Mouse (Mus musculus) brain, embryonic 14.5 days (tissue): ENCODE results near the gene AL732309.1. TPM values are rescaled to one million over a fixed set of nuclear protein-coding genes. Genes with fewer than 3 reads are reported as not detected.
A peak's percentile ranks its signal among the peaks of the same experiment; 100 is the strongest.

Experiments
- DNase-seq: peaks from one replicate; pipeline ENCODE4 v3.0.0-alpha.2; 2011; ENCODE audit warnings: low read depth
- CTCF ChIP-seq: fragments of 200-500 bp; IDR thresholded peaks from 2 replicates; pipeline ENCODE4 v1.5.1; 2012; ENCODE audit warnings: inconsistent platforms, mild to moderate bottlenecking, moderate library complexity, borderline replicate concordance; ENCODE audit not compliant: insufficient read depth, insufficient read length; ENCODE audit errors: extremely low read depth
- POLR2A ChIP-seq: fragments of 200-500 bp; IDR thresholded peaks from 2 replicates; pipeline ENCODE4 v1.6.1; 2012; ENCODE audit warnings: mild to moderate bottlenecking, inconsistent platforms, borderline replicate concordance; ENCODE audit not compliant: poor library complexity, insufficient read depth, insufficient read length, severe bottlenecking; ENCODE audit errors: extremely low read depth
- polyA plus RNA-seq: library from polyadenylated mRNA; depleted of rRNA; stranded (reverse); fragments of >200 nt; gene quantifications from 2 replicates; pipeline ENCODE4 v1.2.3, GENCODE M21; 2012

AL732309.1 gene
- polyA plus RNA-seq, 1 experiment: 19.1 TPM

- TF ChIP-seq POLR2A (no peak), CTCF (no peak)
These were observed 3.3 kb downstream of the AL732309.1 start for GRCm38 (mm10) chr2:25243342-25243741.

GRCm38 (mm10) chr2:25242101-25242506 lies 4.6 kb downstream of the AL732309.1 start, which contains the start of the genes Rnf208 and Cysrt1:
Gene Rnf208, plus strand, starts transcription at chr2:25242255.
Gene Cysrt1, minus strand, starts transcription at chr2:25242452.
- peak; percentile 56 for DNase-seq
- TF ChIP-seq POLR2A: peak; percentile 63
- no peak for TF ChIP-seq CTCF

More at GRCm38 (mm10) chr2:25243342-25243741, 3.3 kb downstream of the AL732309.1 start:
- no peak for DNase-seq

GRCm38 (mm10) chr2:25241438-25241775 lies 5.3 kb downstream of the AL732309.1 start:
- TF ChIP-seq CTCF: no peak
- no peak for TF ChIP-seq POLR2A
- DNase-seq: no peak

DNA sequence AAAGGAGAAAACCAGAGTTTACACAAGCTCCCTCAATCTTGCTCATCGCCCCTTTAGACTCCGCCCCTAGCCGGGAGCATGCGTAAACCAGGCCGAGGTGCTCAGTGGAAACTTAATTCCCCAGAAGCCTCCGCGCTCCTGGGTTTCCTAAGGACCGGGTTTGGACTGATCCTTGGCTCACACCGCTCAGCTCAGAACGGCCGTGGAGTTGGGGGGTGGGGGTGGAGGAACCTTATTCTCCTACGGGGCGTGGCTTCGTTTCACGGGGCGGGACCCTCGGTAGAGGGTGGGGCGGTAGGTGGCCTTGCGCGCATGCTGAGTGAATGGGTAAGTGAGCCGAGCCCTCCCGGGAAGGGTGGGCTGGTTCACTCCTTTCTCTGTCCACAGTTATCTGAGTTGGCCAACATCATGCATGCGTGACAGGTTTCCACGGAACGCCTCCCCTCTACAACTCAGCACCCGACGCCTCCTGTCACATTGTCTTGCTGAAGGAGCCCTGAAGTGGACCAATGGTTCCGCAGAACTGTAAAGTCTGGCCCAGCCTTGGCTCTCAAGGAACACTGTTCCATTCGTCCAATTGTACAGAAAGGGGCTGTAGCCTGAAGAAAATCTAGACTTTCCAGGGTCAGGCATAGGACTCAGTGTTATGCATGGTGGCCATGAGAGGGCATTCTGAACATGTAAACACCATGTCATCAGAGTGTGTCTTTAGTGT lies 5.8 kb downstream of the AL732309.1 start:
- peak; percentile 94 for DNase-seq
- TF ChIP-seq CTCF: no peak
- 0 out of 2 replicates have a peak, but pooled peaks have one; percentile 8 for TF ChIP-seq POLR2A

GRCm38 (mm10) chr2:25240310-25240709 lies 6.4 kb downstream of the AL732309.1 start:
- no peak for DNase-seq
- TF ChIP-seq CTCF (no peak), POLR2A (no peak)

DNA sequence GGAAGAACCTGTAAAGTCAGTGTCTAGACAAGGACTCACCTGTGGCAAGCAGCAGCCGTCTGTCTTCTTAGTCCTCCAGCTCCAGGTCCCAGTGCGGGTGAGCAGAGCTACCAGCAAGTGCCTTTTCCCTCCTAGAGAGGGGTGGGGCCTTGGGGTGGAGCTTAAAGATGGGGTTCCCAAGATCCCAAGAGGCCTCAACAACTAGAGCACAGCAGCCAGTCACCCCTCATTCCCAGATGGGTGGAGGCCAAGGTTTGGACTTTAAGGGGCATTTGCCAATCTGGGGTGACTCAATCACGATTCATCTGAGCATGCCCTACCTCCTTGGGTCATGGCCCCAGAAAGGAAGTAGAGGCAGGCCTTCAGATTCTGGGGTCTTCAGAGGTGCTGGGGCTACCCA lies 6.9 kb downstream of the AL732309.1 start:
- TF ChIP-seq POLR2A (no peak), CTCF (no peak)
- no peak for DNase-seq

- no peak for DNase-seq
- TF ChIP-seq CTCF: no peak
- TF ChIP-seq POLR2A: no peak
These were observed 8.6 kb downstream of the AL732309.1 start for GRCm38 (mm10) chr2:25238106-25238505.

- TF ChIP-seq CTCF (no peak), POLR2A (no peak)
These were observed 9.1 kb downstream of the AL732309.1 start for GRCm38 (mm10) chr2:25237522-25237921.

GRCm38 (mm10) chr2:25236614-25237013 lies 10.0 kb downstream of the AL732309.1 start, which contains the start of gene Rnf224:
Gene Rnf224, minus strand, starts transcription at chr2:25236787.
- no peak for DNase-seq
- TF ChIP-seq CTCF: no peak
- TF ChIP-seq POLR2A: no peak

More at GRCm38 (mm10) chr2:25237522-25237921, 9.1 kb downstream of the AL732309.1 start:
- no peak for DNase-seq

- TF ChIP-seq POLR2A (no peak), CTCF (no peak)
- no peak for DNase-seq
These were observed 12.0 kb downstream of the AL732309.1 start for GRCm38 (mm10) chr2:25234551-25235220.

- TF ChIP-seq CTCF: no peak
- TF ChIP-seq POLR2A: no peak
- DNase-seq: no peak
These were observed 12.6 kb downstream of the AL732309.1 start, which contains the start of gene Slc34a3 for GRCm38 (mm10) chr2:25234050-25234449. Gene Slc34a3, minus strand, starts transcription at chr2:25234364.

DNA sequence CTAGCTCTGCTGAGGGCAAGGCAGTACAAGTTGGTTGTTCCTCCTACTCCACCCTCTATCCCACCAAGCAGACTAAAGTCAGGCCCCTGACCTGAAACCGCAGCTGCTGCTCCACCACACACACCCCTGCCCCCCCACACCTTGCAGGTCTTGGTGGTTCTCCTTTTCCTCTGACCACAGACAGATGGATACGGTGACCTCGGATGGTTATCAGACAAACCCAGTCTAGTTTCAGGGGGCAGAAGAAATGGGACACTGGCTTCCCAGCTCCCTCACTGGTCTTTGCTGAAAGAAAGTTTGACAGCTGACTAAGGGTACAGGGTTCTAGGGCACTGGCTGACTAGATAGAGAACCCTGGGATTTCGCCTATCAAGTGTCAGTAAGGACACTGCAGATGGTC lies 13.2 kb downstream of the AL732309.1 start:
- TF ChIP-seq POLR2A (no peak), CTCF (no peak)
- DNase-seq: no peak

GRCm38 (mm10) chr2:25231038-25231437 lies 15.6 kb downstream of the AL732309.1 start:
- no peak for DNase-seq
- TF ChIP-seq POLR2A (no peak), CTCF (no peak)
